Mouse (Mus musculus): Measurements from ENCODE around the gene Hipk1.

Gene Hipk1

DNA sequence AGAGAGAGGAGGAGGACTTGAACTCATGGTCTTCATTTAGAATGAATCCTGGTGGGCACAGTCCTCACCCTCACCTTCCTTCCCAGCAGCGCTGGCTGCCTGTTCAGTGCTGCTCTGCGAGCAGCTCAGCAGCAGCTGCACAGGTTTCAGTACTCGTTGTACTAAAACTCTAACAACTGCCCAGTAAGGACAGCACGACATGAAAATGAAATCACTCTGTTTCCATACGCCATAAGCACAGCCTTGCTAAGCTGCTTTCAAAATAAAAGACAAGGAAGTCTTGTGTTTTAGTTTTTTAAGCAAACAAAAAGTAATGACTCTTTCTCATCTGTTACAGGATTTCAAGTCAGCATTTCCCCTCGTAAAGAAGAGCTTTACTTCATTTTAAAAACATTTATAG lies 48.2 kb downstream of the Hipk1 start:
- DNase-seq, result no peak

DNA sequence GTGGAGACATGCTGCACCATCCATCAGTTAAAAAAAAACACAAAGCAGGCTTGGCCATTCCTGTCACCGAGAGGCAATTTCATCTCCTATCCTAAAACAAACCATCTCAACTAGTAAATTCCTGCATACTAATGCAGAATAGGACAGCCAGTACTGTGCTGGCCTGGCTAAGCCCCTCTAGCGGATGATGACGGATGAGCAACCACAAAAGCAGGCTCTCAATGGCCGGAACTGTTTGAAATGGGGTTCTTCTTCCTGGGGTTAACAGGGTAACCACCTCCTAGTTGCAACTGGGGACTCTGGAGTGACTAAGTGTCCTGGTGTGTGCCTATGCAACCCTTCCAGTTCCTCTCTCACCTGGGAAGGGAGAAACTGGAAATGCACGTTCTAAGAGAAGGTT lies 51.0 kb downstream of the Hipk1 start:
- DNase-seq, result no peak

DNA sequence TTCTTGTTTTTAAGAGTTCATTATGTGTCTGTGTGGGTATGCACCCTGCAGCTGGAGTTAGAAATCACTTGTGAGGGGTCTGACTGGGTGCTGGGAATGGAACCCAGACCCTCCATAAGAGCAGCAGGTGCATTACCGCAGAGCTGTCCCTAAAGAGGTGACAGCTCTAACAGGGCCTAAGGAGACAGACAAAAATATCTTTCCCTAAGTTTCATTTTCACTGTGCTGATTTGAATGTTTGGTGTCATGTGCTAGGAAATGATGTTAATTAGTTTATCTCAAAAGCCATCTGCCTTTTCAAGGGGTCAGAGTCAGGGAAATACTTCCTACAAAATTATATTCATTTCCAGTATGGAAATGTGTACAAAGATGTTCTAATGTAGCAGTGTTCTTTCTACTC lies 52.0 kb downstream of the Hipk1 start, which contains the start of gene Gm10964:
TSS of gene Gm10964 (plus strand) at position 38 of the 400 bp plus-strand sequence.
- no peak for DNase-seq

DNA sequence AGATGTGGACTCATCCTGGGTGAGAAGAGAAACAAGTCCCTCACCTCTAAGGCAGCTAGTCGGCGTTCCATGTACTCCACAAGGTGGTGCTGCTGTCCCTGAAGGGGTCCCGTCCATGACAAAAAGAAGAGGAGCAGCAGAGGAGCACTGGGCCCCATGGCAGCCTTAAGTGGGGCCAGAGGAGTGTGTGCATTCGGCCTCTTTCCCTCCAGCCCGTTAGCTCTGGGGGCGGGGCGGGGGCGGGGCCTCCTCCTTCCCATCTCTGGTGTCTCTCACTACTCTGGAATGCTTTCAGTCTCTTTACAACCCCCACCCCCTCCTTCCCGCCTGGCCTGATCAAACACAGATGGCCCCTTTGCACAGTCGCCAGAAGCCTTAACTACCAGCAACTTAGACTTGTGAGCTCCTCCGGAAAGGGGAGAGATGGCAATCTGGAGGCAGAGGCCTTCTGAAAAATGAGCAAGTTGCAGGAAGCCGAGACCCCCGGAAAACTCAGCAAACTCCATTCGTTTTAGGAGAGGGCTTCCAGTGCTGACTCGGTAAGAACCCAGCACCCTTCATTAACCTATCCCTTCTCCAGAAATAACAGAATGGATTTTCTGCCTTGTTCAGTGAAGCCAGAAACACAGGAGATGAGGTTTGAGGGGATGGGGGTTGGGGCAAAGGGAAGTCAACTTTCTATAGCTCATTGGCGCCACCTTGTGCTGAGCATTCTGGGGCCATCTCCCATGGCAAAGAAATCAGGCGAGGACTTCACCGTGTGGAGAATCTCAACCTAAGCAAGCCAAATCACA lies 53.4 kb downstream of the Hipk1 start, which contains the start of gene Olfml3:
TSS of gene Olfml3 (minus strand) at position 224 of the 794 bp plus-strand sequence.
- DNase-seq, result peak; percentile 62

DNA sequence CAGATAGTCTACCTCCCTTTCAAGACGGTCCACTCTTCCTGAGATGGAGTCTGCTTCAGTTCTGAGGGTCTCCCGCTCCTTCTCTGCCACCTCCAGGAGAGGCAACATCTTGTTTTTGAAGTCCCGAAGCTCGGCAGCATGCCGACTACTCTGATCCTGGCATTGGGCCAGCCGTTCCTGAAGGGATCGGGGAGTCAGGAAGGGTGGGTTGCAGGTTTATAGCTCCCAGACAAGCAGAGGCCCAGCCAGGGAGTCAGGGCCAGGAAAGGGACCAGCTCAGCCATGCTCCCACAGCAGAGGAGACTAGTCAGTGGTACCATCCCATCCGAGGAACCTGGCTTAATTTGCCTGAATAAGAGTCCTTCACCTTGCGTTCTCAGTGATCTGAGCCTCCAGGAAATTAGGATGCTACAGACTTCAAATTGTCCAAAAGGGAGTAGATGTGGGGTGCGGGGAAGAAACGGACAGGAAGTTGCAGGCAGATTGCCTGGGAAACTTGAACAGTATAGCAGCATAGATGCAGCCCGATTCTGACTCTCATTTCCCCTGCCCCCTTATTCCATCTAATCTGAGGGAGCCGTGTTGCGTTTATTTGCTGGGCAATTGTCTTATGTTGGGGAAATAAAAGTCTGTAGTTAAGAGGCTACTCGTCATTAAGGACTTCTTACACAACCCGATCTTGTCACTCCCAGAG lies 54.2 kb downstream of the Hipk1 start:
- no peak for DNase-seq

DNA sequence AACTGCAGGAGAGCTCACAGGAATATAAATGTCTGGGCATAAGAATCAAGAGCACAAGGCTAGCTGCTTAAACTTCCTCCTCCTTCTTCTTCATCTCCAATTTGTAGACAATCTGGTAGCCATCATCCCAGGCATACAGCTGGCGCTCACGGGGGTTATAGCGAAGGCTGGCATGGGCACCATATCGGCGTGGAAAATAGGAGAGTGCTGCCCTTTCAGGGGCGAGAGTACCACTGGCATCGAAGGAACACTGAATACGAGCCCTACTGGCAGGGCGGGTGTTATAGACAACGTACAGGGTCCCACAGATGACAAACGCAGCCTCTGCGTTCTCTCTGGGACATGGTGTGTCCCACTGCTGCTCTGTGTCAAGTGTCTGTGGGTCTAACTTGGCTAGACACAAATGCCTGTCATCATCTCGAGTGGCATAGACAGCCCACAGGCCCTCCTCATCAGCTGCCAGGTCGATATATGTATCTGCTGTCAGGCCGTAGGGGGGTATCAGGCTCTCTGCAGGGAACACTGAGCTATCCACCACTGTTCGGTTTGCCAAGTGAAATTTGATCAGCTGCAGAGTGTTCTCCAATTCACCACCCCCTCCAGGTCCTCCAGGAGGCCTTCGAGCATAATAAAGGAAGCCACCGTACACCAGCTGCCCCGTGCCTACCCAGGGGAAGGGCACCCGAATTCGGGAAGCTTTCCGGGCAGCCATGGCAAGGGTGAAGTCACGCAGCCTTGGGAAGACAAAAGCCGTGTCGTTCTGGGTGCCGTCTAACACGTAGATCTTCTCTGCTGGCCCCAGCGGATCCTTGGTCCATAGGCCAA lies 55.4 kb downstream of the Hipk1 start:
- no peak for DNase-seq

DNA sequence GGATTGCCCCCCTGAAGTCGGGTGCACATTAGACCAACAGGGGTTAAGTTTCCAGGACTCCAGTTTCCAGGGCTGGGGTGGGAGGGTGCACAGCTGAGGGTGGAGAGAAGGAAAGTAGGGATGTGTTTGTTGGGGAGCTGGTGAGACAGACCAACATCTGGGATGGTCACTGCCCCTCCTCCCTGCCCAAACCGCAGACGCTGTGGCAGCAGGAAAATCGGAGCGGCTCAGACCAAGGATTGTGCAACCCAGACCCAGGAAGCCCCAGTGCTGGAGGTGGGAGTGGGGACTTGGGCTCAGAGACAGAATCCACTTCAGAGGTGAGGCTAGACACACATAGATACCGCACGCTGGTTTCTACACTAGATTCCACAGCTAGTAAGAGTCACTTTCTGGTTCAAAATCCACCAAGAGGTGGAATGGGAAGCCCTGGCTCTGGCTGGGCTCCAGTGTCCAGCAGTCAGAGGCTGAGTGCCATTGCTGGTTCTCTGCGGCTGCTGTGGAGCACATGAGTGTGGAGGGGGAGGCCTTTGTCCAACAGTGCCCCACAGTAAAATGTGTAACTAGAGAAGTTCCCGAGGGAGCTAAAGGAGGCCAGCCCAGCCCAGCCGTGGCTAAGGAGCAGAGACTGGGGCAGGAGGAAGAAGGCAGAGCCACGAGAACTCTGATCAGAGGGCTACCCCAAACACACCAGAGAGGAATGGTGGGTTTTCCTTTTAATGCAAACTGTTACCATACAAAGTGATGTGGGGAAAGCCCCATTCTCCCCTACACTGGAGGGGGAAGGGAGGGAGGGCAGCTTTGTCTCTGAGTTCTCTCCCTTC lies 56.5 kb downstream of the Hipk1 start:
- DNase-seq, result no peak

DNA sequence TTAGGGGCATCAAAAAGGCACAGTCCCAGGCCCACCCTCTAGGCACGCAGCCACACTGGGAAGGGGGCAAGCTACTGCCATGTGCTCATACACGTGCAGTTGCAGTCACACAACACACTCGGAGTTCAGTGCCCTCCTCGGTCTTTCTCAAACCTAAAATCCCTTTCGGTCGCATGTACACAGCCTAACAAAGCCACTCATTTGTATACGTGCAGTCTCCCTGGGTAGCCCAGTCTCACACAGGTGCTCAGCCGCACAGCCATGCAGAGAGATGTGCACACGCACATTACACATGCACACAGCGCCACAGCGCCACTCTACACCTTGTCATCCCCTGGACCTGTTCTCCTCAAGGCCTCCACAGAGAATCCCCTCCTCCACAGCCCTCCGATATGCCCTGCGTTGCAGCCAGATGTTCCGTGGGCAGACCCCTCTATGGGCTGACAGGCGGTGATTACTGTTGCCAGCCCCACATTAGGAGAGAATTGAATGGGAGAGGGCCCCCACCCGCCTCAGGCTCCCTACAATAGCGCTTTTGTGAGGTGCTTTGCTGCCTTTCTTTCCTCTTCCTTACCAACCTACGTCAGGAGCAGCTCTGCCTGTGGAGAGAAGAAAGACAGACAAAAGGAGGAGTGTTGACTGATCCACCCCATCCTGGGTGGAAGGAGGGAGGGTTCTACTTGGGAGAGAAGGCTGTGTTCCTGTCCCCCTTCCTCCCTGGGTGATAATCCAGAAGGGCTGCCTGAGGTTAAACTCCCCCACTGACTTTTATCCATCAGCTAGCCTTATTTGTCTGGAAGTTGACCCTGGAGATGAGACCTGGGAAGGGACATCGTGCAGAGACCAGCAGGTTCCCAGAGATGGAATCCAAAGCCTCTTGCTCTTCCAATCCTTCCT lies 57.3 kb downstream of the Hipk1 start:
- DNase-seq, result no peak

DNA sequence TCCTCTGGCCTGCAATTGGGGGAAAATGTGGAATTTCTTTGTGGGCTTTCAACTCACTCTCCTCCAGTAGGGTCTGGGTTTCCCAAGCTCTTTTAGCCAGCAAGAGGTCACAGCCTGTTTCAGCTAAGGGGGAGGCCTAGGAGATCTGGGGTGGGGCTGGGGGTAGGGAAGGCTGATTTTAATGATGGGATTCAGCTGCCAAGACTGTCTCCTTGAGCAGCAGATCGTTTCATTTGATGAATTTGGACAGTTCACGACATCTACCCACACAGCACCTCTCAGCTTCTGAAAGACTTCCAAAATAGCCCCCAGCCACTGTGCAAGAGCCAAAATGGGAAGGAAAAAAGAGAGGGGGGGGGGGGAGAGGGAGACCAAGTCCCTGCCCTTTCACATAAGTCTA lies 58.2 kb downstream of the Hipk1 start:
- no peak for DNase-seq

DNA sequence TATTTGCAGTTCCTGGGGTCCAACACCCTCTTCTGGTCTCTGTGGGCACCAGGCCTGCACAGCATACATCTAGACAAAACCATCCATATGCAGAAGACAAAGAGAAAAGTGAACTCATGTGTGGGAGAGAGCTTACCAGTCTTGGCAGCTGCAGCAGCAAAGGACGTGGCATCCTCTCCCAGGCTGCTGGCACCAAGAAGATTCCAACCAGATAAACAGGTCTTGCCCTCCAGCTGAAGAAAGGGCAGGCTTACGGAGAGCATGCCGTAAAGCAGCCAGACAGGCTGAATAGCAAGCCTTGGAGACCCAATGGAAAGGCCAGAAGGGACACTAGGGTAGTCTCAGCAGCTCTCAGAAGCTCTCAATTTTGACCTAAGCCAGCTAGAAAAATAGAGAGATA lies 59.2 kb downstream of the Hipk1 start:
- DNase-seq, result no peak

DNA sequence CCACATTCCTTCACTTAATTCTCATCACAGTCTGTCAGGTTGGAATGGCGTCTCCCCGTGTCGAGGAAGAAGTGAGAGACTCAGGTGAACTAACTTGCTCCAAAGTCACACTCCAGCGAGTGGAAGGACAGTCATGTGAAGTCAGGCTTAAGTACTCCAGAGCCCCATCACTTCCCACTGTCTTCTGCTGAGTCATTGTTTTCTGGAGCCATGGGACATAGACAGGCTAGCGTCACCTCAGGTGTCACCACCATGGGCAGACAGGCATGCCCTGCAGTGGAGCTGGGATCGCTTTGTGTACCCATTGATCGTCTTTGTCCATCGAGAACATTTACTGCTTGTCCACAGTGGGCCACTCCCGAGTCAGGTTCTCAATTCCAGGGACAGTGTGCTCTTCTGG lies 61.5 kb downstream of the Hipk1 start:
- DNase-seq, result no peak

DNA sequence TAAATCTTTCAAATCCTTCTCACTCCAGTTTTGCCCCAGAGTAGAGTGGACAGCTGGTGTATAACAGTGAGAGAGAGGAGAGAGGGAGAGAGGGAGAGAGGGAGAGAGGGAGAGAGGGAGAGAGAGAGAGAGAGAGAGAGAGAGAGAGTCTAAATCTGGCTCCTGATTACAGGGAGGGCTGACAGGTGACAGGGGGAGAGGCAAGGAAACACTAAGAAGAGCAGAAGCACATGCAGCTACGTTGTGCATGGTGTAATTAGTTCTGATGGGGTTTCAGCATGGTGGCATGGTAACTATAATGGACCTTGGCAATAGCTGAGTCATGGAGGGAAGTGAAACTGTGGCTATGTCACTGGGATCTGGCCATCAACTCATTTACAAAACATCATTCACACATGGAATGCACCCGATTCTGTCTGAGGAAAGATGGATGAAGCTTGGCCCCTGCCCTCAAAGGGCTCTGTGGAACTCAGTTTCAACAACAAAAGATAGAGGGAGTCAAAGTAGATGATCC lies 63.5 kb downstream of the Hipk1 start:
- no peak for DNase-seq

DNA sequence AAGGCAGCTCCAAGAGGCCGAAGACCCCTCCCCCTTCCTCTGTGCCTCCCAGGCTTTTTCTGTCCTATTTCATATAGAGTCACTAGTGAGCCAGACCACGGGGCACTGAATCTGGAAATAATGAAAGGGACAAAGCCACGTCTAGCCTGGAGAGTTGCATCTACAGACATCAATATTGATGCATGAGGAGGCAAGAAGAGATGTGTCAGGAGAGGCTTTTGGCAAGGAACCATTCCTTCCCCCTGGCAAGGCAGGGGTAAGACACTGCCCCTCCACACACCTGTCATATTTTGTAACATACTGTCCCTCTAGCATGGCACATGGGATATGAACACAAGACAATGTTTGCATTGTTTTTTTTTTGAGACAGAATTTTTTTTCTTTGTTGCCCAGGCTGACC lies 64.7 kb downstream of the Hipk1 start:
- DNase-seq, result no peak

DNA sequence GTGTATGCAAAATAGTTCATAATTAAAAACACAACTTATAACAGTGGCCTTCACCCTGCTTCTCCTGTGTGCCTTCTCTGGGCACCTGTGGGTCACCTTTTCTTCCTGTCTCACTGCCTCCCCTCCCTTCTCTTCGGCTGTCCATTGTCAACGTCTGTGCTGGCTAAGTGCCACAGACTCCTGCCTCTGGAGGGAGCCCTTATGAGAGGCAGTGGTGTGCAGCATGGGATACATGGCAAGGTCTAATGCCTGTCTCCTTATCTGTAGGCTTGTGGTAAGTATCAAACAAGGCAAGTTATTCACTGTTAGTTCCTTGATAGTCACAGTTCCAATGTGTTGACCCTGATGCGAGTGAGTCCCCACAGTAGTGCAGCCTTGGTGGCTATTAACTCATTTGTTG lies 67.2 kb downstream of the Hipk1 start:
- DNase-seq, result no peak

DNA sequence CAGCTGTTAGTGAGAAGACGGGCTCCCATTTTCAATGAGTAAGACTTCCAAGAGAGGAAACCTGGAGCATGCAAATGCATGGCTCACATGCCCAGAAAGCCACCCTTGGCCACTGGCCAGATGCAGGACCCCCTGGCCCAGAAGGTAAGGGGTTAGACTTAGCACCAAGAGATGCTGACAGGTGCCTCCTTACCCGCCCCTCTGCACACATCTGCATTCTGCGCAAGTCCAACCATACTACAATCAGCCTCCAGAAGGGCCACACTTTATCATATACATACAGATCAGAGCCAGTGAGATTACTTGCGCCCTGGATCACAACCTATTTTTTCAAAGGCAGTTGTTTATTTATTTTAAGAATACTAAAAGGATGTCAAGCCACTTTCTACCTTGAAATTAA lies 72.6 kb downstream of the Hipk1 start:
- no peak for DNase-seq

DNA sequence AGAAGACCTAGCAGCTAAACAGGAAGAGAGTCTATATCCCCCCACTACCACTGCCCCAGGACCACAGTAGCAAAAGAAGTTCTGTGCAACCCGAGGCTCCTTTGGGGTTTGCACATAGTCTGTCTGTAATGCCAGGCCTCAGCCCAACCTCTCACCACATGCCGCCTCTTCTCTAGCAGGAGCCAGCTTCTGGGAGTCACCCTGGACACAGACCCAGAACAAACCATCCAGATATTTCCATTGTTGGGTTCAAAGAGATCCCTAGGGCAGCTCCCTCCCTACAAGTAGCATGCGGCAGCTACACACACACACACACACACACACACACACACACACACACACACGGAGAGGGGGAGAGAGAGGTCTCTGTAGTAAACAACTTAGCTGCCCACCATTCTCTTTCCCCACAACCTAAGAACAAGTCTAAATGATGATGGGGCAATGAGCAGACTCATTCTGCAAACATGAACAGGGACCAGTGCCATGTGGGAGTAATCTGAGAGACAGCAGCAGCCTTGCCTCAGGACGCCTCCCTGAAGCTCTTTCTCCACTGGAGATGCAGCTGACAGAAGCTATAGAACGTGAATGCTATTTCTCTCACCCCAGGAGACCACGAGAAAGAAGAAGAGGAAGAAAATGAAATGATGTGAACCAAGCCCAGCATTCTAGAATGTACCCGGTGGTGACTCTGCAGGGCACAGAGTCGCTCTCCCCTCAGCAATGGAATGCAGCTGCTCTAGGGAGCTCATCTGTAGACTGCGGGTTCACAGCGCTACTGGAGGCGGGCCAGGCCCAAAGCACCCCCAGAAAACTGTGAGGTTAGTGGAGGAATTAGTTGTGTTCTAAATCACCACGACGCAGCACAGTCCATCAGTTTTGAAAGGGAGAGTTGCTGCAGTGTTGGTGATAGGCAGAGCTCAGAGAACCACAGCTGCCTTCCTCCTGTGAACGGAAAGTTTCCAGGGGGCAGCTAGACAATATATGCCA lies 74.3 kb downstream of the Hipk1 start:
- no peak for DNase-seq

DNA sequence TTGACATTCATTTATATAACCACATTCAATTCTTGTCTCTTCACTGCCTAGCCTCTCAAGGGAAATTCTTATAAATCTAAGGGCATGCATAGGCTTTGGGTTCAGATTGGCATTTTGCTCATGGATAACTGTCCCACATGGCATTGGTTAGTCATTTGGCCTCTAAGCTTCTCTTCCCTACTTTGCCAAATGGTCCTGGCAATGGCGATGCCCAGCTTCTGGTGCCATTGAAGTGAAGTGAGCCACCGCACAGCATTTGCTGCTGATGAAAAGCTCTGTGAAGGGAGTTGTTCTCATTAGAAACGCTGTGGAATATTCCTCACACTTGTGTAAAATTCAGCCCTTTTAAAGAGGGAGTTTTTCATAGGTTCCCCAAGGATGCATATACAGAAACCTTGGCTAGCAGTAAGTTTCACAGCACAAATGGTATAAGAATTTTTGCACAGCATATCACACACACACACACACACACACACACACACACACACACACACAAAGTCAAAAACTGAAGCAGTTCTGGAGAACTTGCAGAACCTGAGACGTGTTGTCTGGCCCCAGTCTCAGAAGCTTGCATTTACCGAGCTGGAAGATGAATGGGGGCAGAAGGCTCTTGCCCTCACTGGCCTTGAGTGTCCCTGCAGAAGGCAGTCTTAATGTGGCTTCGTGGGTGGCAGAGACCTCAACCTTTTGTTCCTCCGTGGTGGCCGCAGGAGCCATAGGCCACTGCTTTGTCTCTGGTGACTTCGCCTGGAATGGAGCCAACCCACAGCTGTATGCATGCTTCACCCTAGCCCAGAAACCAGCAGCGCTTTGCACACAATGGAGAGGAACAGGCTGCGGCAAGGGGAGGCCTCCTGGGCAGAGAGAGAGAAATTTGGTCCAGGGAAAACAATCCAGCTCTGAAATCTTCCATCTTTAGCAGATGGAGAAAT lies 75.3 kb downstream of the Hipk1 start:
- peak; percentile 24 for DNase-seq

DNA sequence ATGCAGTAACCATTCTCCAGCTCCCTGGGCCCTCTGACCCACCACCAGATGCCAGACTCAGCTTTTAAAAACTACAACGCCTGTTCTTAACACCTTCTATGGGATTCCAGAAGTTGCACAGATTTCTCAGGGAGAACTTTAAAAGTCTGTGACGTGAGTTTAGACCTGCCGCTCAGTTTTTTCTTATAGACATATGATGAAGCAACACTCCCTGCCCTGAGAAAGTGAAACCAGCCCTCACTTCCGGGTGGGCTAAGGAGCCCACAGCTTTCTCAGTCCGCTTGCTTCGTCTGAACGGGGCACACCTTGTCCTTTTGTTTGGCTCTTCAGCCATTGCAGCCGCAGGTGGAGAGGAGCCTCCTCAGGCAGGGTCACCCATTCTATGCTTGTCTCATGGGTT lies 76.4 kb downstream of the Hipk1 start:
- no peak for DNase-seq
